Mouse (Mus musculus) limb, embryonic 11.5 days (tissue): Measurements from ENCODE around the gene Ripply1. TPM values are rescaled to one million over a fixed set of nuclear protein-coding genes. Genes with fewer than 3 reads are reported as not detected.

Experiments
- ATAC-seq: fragments of 200-750 bp; cut with Nextera tagmentation; 2 replicates; pipeline ENCODE4 v1.8.0; 2017; ENCODE audit warnings: low read depth; ENCODE audit not compliant: insufficient number of reproducible peaks, low FRiP score, low TSS enrichment
- DNase-seq: peaks from one replicate; pipeline ENCODE4 v3.0.0-alpha.2; 2015; ENCODE audit warnings: low spot score
- H3K27ac ChIP-seq: fragments of 300-500 bp; sonication (generic); replicated peaks from 2 replicates; pipeline ENCODE4 v1.5.1; 2014; ENCODE audit warnings: low read depth, mild to moderate bottlenecking, low read length
- H3K27me3 ChIP-seq: fragments of 300-500 bp; sonication (generic); 2 replicates; pipeline ENCODE4 v1.6.1; 2014; ENCODE audit warnings: mild to moderate bottlenecking, low read length, mixed read lengths; ENCODE audit not compliant: control insufficient read depth, insufficient read depth
- H3K36me3 ChIP-seq: fragments of 300-500 bp; sonication (generic); 2 replicates; pipeline ENCODE4 v1.6.1; 2014; ENCODE audit warnings: mild to moderate bottlenecking, low read length, moderate library complexity, mixed read lengths; ENCODE audit not compliant: control insufficient read depth, insufficient read depth
- H3K4me1 ChIP-seq: fragments of 300-500 bp; sonication (generic); 2 replicates; pipeline ENCODE4 v1.6.1; 2014; ENCODE audit warnings: low read length, mixed read lengths; ENCODE audit not compliant: control insufficient read depth, insufficient read depth
- H3K4me2 ChIP-seq: fragments of 300-500 bp; sonication (generic); 2 replicates; pipeline ENCODE4 v1.6.1; 2014; ENCODE audit warnings: low read depth, mild to moderate bottlenecking, moderate library complexity; ENCODE audit not compliant: severe bottlenecking
- H3K4me3 ChIP-seq: fragments of 300-500 bp; sonication (generic); 2 replicates; pipeline ENCODE4 v1.5.1; 2014; ENCODE audit warnings: low read depth, low read length
- H3K9ac ChIP-seq: fragments of 300-500 bp; sonication (generic); 2 replicates; pipeline ENCODE4 v1.6.1; 2014; ENCODE audit warnings: mild to moderate bottlenecking, low read length
- H3K9me3 ChIP-seq: fragments of 300-500 bp; sonication (generic); 2 replicates; pipeline ENCODE4 v1.6.1; 2016; ENCODE audit warnings: low read length; ENCODE audit not compliant: control insufficient read depth
- WGBS: fragments of 180-500 bp; shearing (Covaris S2); extraction: QIAGEN DNeasy Blood & Tissue Kit; methylation state at CpG from one replicate; pipeline ENCODE4 v1.1.7; 2014; 5-methylcytosine and 5-hydroxymethylcytosine counted together
- polyA plus RNA-seq: library from polyadenylated mRNA; unstranded; fragments of >200 nt; fragmentation: Nextera tagmentation; extraction: Ambion mirVana; gene quantifications from 2 replicates; pipeline ENCODE4 v1.2.1, GENCODE M21; 2014

Ripply1 gene
- polyA plus RNA-seq, 1 experiment from 2014 or later: not detected

DNA sequence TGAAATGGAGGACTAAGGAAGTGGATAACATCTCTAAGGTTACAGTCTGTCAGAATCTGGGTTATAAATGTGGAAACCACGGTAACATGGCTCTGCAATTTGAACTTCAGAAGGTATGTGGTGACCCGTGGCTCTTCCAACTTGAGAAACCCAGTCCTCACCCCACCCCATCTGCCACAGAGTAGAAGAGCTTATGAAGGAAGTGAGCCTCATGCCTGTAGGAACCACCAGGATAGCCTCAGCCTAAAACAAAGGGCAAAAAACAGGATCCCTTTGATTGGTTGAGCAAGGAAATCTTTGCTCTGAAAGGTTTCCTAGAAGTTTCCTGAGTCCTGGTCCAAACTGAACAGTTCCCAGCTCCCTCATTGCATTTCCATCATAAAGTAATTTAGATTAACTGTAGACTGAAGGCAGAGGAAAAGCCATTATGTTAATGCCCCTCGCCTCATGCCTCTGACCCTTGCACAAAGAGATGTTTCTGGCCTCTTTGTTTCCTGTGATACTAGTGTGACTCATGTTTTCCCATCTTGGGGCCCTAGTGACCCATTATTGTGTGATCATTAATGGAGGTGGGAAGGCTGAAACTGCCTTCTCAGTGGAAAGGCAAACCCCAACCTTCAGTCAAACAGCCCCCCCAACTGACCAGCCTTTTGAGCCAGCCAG, 30.6 kb upstream of the Ripply1 start:
- Histone ChIP-seq H3K4me2 (no peak overlapping the region), H3K4me3 (no peak overlapping the region), H3K27me3 (0 out of 2 replicates have a peak, but pooled peaks cover 3% of the 10 kb centered on the region), H3K4me1 (no peaks in the 10 kb centered on the region), H3K9ac (no peak overlapping the region), H3K9me3 (no peaks in the 10 kb centered on the region), H3K36me3 (no peaks in the 10 kb centered on the region), H3K27ac (no peak overlapping the region)
- no peak for DNase-seq
- 72% methylated on average over 3 of the region's 3 CpGs for WGBS
- ATAC-seq: no peak

DNA sequence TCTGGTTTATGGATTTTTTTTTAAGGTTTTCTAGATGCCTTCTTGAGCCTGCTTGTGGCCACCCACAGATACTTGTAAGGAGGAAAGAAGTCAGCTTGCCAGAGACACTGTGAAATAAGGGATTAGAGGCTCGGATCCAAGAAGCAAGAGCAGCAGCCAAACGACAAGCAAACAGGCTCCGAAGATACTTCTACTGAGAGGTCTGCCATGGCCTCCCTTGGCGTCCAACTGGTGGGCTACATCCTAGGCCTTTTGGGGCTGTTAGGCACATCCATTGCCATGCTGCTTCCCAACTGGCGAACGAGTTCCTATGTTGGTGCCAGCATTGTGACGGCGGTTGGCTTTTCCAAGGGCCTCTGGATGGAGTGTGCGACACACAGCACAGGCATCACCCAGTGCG, 26.3 kb upstream of the Ripply1 start:
- no peak for DNase-seq
- 93% methylated on average over 10 of the region's 10 CpGs for WGBS
- no peak for ATAC-seq

DNA sequence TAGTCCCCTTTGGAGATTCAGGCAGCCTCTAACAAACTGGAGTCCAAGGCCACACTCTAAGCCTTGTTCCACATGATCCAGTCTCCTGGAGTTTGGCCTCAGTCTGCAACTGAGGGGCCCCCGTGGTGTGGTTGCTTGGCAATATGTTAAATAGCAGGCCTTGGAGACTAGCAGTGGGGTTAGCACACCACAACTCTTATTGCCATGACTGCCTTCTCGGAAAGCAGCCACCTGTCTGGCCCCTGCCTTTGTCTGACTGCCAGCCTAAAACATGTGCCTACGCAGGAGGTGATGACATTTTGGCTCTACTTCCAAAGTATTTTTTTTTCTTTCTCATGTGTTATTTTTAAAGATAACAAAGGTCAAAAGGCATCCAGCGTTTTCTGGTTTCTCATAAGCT, 25.9 kb upstream of the Ripply1 start:
- DNase-seq: no peak
- Histone ChIP-seq H3K4me3 (no peak overlapping the region), H3K9me3 (no peaks in the 10 kb centered on the region), H3K36me3 (no peaks in the 10 kb centered on the region), H3K4me2 (no peak overlapping the region), H3K4me1 (no peaks in the 10 kb centered on the region), H3K27me3 (0 out of 2 replicates have a peak, but pooled peaks cover 6% of the 10 kb centered on the region), H3K27ac (no peak overlapping the region), H3K9ac (no peak overlapping the region)
- 68% methylated on average over 4 of the region's 4 CpGs for WGBS
- no peak for ATAC-seq

More for the DNA sequence above, 26.3 kb upstream of the Ripply1 start:
- H3K9ac ChIP-seq: no peak overlapping the region
- no peaks in the 10 kb centered on the region for H3K36me3 ChIP-seq
- no peak overlapping the region for H3K4me2 ChIP-seq
- H3K4me1 ChIP-seq: no peaks in the 10 kb centered on the region
- no peak overlapping the region for H3K4me3 ChIP-seq
- H3K27me3 ChIP-seq: 0 out of 2 replicates have a peak, but pooled peaks cover 6% of the 10 kb centered on the region
- H3K27ac ChIP-seq: no peak overlapping the region
- no peaks in the 10 kb centered on the region for H3K9me3 ChIP-seq

DNA sequence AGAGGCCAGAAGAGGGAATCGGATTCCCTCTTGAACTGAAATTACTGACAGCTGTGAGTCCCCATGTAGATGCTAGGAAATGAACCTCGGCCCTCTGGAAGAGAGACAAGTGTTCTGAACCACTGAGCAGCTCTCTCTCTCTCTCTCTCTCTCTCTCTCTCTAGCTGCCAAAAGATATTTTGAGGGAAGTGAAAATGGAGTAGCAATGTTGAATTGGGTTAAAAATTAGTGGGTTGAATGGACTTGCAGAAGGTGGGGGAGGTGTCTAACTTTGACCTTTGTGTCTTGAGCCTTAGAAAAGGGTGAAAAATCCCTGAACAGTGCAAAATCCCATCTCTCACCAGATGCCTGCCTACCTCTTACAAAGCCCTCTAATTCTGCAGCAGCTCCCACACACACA, 25.2 kb upstream of the Ripply1 start:
- ATAC-seq: no peak
- Histone ChIP-seq H3K9me3 (no peaks in the 10 kb centered on the region), H3K4me2 (no peak overlapping the region), H3K27ac (no peak overlapping the region), H3K4me1 (no peaks in the 10 kb centered on the region), H3K27me3 (0 out of 2 replicates have a peak, but pooled peaks cover 6% of the 10 kb centered on the region), H3K9ac (no peak overlapping the region), H3K36me3 (no peaks in the 10 kb centered on the region), H3K4me3 (no peak overlapping the region)
- WGBS: 71% methylated on average over 2 of the region's 2 CpGs
- no peak for DNase-seq

DNA sequence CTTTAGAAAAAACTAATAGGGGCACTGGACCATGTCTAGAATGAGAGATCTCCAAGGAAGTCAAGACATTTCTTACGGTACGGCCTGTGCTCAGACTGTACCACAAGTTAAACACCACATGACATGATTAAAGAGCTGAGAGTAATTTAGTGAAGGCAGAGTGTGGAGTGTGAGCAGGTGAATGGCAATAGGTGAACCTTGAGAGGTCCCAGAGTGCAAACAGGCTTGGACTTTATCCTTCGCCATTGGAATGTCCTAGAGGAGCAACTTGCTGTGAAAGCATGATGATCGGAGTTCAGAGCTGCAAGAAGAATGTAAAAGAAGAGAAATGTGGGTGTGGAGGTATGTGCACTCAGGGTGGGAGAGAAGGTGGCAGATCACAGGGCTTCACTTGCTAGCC, 23.8 kb upstream of the Ripply1 start:
- H3K4me2 ChIP-seq: no peak overlapping the region
- H3K27ac ChIP-seq: no peak overlapping the region
- no peaks in the 10 kb centered on the region for H3K36me3 ChIP-seq
- 90% methylated on average over 4 of the region's 4 CpGs for WGBS
- DNase-seq: no peak
- no peaks in the 10 kb centered on the region for H3K4me1 ChIP-seq
- H3K4me3 ChIP-seq: no peak overlapping the region
- no peak overlapping the region for H3K9ac ChIP-seq
- 0 out of 2 replicates have a peak, but pooled peaks cover 8% of the 10 kb centered on the region for H3K27me3 ChIP-seq
- no peak for ATAC-seq
- H3K9me3 ChIP-seq: no peaks in the 10 kb centered on the region

DNA sequence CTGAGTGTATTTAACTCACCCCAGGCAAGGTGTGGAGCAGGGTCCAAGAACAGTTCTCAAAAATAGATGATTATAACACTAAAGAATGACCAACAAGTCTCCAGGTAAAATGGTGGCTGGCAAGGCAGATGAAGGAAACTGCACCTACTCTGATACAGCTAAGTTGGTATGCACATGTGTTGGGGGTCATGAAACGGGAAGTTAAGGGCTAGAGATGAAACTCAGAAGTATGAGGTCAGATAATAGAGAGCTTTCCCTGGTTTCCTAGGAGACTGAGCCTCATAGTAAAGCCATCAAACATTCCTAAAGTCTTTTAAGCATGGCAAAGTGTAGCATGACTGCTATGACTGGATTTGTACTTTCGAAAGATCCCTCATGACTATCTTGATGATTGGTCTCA, 20.9 kb upstream of the Ripply1 start:
- ATAC-seq (no peak), DNase-seq (no peak)
- H3K9ac ChIP-seq: no peak overlapping the region
- H3K9me3 ChIP-seq: no peaks in the 10 kb centered on the region
- 0 out of 2 replicates have a peak, but pooled peaks cover 6% of the 10 kb centered on the region for H3K27me3 ChIP-seq
- no peak overlapping the region for H3K27ac ChIP-seq
- WGBS: 76% methylated on average over 2 of the region's 2 CpGs
- H3K4me2 ChIP-seq: no peak overlapping the region
- no peak overlapping the region for H3K4me3 ChIP-seq
- no peaks in the 10 kb centered on the region for H3K36me3 ChIP-seq
- no peaks in the 10 kb centered on the region for H3K4me1 ChIP-seq

DNA sequence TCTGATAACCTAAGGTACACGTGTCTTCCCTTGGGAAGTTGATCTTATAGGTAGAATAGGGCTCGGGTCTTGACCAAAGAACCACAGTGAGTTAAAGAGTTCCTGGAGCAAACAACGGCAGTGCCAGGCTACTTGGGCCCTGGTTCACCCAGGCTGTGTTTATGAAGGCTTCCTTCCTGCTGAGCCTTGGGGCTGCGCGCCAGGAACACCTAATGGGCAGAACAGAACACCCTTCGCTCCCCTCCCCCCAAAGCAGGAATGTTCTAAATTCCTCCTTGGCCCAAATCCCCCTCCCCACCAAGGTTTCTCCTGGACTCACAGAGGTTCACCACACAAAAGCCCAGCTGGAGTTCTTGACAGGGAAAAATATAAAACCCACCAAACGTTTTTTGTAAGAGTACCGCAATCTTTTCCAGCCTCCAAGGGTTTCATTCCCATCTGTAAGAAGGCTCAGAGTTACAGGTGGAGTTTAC, 18.3 kb upstream of the Ripply1 start, which contains the start of gene Cldn2:
Gene Cldn2, plus strand, starts transcription at position 423 of the 473 bp plus-strand sequence.
- no peaks in the 10 kb centered on the region for H3K9me3 ChIP-seq
- 74% methylated on average over 8 of the region's 8 CpGs for WGBS
- H3K27ac ChIP-seq: no peak within 1 kb of the TSS
- H3K4me1 ChIP-seq: no peaks in the 10 kb centered on the region
- H3K4me3 ChIP-seq: no peak within 1 kb of the TSS
- DNase-seq (no peak), ATAC-seq (no peak)
- no peaks in the 10 kb centered on the region for H3K36me3 ChIP-seq
- no peak within 1 kb of the TSS for H3K4me2 ChIP-seq
- H3K27me3 ChIP-seq: 0 out of 2 replicates have a peak, but pooled peaks cover 6% of the 10 kb centered on the region
- no peak within 1 kb of the TSS for H3K9ac ChIP-seq

DNA sequence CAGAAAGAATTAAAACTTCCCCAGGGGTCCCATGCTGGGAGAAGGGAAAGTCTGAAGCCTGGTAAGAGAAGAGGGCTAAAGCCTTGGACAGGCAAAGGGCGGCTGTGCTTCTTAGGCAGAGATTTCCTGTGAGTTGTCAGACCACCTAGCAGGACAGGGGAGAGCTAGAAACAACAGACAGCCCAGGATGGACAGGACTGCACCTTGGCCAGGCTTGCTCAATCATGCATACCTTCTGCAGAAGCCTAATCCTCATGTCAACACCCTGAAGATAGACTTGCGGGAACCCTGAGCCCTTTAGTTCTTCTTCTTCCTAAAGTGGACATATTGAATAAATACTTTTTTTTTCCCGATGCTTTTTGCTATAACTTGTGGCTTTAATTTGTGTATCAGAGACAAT, 17.8 kb upstream of the Ripply1 start:
- ATAC-seq (no peak), DNase-seq (no peak)
- Histone ChIP-seq H3K9ac (no peak overlapping the region), H3K27me3 (0 out of 2 replicates have a peak, but pooled peaks cover 6% of the 10 kb centered on the region), H3K4me2 (no peak overlapping the region), H3K9me3 (no peaks in the 10 kb centered on the region), H3K4me1 (no peaks in the 10 kb centered on the region), H3K27ac (no peak overlapping the region), H3K4me3 (no peak overlapping the region), H3K36me3 (no peaks in the 10 kb centered on the region)
- WGBS: 76% methylated on average over 3 of the region's 3 CpGs
